Mouse (Mus musculus) forebrain, embryonic 15.5 days (tissue): ENCODE results near the gene Gm45062. TPM values are rescaled to one million over a fixed set of nuclear protein-coding genes. Genes with fewer than 3 reads are reported as not detected.

Experiments used
- ATAC-seq: fragments of 200-750 bp; cut with Nextera tagmentation; replicated peaks from 2 replicates; pipeline ENCODE4 v1.8.0; 2017; ENCODE audit warnings: mild to moderate bottlenecking, moderate TSS enrichment, moderate library complexity
- H3K27ac ChIP-seq: fragments of 300-500 bp; sonication (generic); replicated peaks from 2 replicates; pipeline ENCODE4 v1.5.1; 2015; ENCODE audit warnings: mild to moderate bottlenecking, inconsistent platforms
- H3K27me3 ChIP-seq: fragments of 300-500 bp; sonication (generic); 2 replicates; pipeline ENCODE4 v1.6.1; 2015; ENCODE audit warnings: inconsistent platforms
- H3K36me3 ChIP-seq: fragments of 300-500 bp; sonication (generic); 2 replicates; pipeline ENCODE4 v1.6.1; 2015; ENCODE audit warnings: mild to moderate bottlenecking, inconsistent platforms
- H3K4me1 ChIP-seq: fragments of 300-500 bp; sonication (generic); 2 replicates; pipeline ENCODE4 v1.6.1; 2015; ENCODE audit warnings: inconsistent platforms
- H3K4me2 ChIP-seq: fragments of 300-500 bp; sonication (generic); replicated peaks from 2 replicates; pipeline ENCODE4 v1.6.1; 2015; ENCODE audit warnings: mild to moderate bottlenecking, inconsistent platforms
- H3K4me3 ChIP-seq: fragments of 300-500 bp; sonication (generic); 2 replicates; pipeline ENCODE4 v1.5.1; 2015; ENCODE audit warnings: mild to moderate bottlenecking, inconsistent platforms
- H3K9ac ChIP-seq: fragments of 300-500 bp; sonication (generic); replicated peaks from 2 replicates; pipeline ENCODE4 v1.6.1; 2015; ENCODE audit warnings: mild to moderate bottlenecking, inconsistent platforms
- H3K9me3 ChIP-seq: fragments of 300-500 bp; sonication (generic); 2 replicates; pipeline ENCODE4 v1.6.1; 2016; ENCODE audit warnings: inconsistent platforms
- WGBS: fragments of 180-500 bp; shearing (Covaris S2); methylation state at CpG from one replicate; pipeline ENCODE4 v1.1.7; 2015; ENCODE audit warnings: mixed read lengths; 5-methylcytosine and 5-hydroxymethylcytosine counted together
- polyA plus RNA-seq: library from polyadenylated mRNA; unstranded; fragments of >200 nt; fragmentation: Nextera tagmentation; extraction: Ambion mirVana; gene quantifications from 2 replicates; pipeline ENCODE4 v1.2.1, GENCODE M21; 2015

Gene Gm45062
- polyA plus RNA-seq, 1 experiment from 2014 or later, result 21.8 TPM

DNA sequence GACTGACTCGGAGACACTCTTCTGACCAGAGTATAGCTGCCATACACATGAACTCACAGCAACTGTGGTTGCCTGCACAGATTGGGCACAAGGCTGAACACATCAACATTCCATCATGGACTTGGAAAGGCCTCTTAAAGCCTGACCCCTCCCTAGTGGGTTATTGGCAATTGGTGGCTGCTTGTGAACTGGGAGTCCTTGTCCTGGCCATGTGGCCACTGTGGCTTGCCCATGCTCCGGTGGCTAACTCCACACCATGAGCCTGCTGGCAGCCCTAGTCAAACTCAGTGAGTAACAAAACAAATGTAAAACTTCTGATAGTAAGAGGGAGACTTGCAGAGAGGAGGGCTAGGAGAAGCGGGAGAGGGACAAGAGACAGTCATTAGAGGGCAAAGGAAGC is 212.9 kb downstream of the Gm45062 start:
- Histone ChIP-seq H3K9me3 (no peaks in the 10 kb centered on the region), H3K4me2 (no peak overlapping the region), H3K4me3 (no peak overlapping the region), H3K36me3 (no peaks in the 10 kb centered on the region), H3K4me1 (peaks cover 9% of the 10 kb centered on the region), H3K27ac (no peak overlapping the region), H3K9ac (no peak overlapping the region), H3K27me3 (no peaks in the 10 kb centered on the region)
- no peak for ATAC-seq
- 87% methylated on average over 3 of the region's 3 CpGs for WGBS

DNA sequence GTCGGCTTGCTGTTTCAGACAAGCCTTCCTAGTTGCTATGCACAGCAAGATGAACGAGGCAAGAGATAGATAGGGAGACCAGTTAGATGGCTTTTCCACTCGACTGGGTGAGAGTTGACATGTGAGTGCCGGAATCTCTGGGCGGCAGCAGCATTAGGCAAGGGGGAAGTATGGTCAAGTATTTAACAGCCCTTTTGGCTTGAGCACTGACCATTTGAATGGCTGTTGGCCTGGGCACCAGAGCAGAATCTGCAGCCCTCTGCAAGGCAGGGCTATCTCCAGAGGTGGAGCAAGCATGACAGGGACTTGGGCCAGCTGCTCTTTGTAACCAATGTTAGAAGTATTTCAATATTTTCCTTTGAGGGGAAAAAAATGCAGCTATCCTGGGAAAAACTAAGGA is 213.7 kb downstream of the Gm45062 start:
- Histone ChIP-seq H3K4me1 (0 out of 2 replicates have a peak, but pooled peaks cover 2% of the 10 kb centered on the region), H3K27me3 (no peaks in the 10 kb centered on the region), H3K4me3 (no peak overlapping the region), H3K27ac (no peak overlapping the region), H3K36me3 (no peaks in the 10 kb centered on the region), H3K4me2 (no peak overlapping the region), H3K9ac (no peak overlapping the region), H3K9me3 (no peaks in the 10 kb centered on the region)
- no peak for ATAC-seq
- WGBS, result 84% methylated on average over 5 of the region's 5 CpGs

DNA sequence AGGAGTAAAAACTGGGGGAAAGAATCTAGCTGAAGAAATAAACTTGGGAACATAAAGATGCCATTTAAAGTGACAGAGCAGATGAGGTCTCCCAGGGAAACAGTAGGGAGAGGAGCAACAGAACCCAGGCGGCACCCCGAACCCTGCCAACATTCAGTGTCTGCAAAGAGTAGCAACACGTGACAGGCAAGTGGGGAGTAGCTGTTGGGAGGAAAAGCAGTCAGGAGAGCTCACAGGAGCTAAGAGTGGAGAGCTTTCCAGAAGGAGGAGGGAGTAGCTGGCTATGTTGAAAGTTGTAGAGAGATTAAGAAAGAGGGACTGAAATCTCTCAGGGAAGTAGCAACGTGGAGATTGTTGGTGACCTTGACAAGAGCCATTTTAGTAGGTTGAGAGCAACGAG is 214.2 kb downstream of the Gm45062 start:
- no peaks in the 10 kb centered on the region for H3K9me3 ChIP-seq
- H3K4me1 ChIP-seq, result no peaks in the 10 kb centered on the region
- H3K36me3 ChIP-seq, result no peaks in the 10 kb centered on the region
- no peaks in the 10 kb centered on the region for H3K27me3 ChIP-seq
- H3K4me2 ChIP-seq, result no peak overlapping the region
- 60% methylated on average over 5 of the region's 5 CpGs for WGBS
- no peak overlapping the region for H3K27ac ChIP-seq
- no peak overlapping the region for H3K4me3 ChIP-seq
- H3K9ac ChIP-seq, result no peak overlapping the region
- ATAC-seq, result peak; percentile 64; the same call in 1 of the 2 replicates

DNA sequence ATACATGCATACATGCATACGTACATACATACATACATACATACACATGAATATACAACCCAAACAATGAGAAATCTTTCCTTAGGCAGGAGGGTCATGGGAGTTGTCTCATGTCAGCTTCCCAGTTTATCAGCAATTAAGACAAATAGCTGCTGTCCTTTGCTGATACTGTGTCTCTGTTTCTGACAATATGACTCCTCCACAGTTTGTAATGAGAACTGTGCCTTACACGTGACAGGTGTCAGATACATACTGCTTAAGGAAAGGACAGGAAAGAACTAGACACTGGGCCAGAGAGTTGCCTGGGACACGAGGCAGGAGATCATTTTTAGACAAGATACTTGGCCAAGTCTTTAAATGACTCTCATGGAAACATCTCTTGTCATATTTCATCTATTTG is 215.1 kb downstream of the Gm45062 start:
- H3K27ac ChIP-seq, result no peak overlapping the region
- no peaks in the 10 kb centered on the region for H3K9me3 ChIP-seq
- ATAC-seq, result no peak
- H3K36me3 ChIP-seq, result no peaks in the 10 kb centered on the region
- H3K4me1 ChIP-seq, result no peaks in the 10 kb centered on the region
- no peaks in the 10 kb centered on the region for H3K27me3 ChIP-seq
- WGBS, result 82% methylated on average over 3 of the region's 3 CpGs
- H3K4me3 ChIP-seq, result no peak overlapping the region
- no peak overlapping the region for H3K4me2 ChIP-seq
- no peak overlapping the region for H3K9ac ChIP-seq

DNA sequence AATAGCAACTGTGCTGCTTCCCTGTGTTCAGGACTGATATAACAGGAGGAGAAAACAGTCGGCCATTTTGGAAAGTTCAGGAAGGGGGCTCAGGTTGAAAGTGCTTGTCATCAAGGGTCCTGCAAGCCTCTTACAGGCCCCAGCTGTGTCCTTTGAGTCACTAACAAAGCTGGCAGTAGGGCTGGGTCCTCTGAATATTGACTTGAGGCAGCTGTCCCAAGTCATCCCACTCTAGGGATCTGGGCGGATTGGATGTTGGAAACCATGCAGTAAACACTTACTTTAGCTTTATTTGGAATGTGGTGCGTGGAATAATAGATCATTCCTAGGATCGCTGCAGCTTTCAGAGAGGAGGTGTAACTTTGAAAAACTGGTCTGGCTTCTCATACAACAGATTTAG is 215.6 kb downstream of the Gm45062 start:
- H3K27ac ChIP-seq, result no peak overlapping the region
- H3K9me3 ChIP-seq, result no peaks in the 10 kb centered on the region
- no peak overlapping the region for H3K4me2 ChIP-seq
- no peaks in the 10 kb centered on the region for H3K4me1 ChIP-seq
- no peaks in the 10 kb centered on the region for H3K27me3 ChIP-seq
- H3K36me3 ChIP-seq, result no peaks in the 10 kb centered on the region
- no peak overlapping the region for H3K9ac ChIP-seq
- H3K4me3 ChIP-seq, result no peak overlapping the region
- 90% methylated on average over 4 of the region's 4 CpGs for WGBS
- no peak for ATAC-seq

DNA sequence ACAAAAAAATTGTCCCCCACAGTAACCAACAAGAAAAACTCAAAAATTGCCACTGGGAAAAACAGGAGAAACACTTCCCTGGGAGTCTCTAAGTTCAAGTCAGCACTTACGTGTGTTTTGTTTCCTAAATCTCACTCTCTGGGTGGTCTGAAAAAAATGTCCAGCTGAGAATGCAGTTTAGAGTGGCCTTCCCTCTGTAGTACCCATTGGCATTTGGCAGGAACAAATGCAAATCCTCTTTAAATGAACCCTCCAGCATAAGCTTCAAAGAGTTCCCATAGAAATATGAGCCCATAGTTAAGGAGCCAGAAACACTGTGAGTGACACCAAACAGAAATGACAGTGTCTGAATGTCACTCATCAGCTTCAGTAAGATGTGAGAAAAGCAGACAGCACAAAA is 219.9 kb downstream of the Gm45062 start:
- 23% methylated on average over 1 of the region's 1 CpGs for WGBS
- no peaks in the 10 kb centered on the region for H3K4me1 ChIP-seq

DNA sequence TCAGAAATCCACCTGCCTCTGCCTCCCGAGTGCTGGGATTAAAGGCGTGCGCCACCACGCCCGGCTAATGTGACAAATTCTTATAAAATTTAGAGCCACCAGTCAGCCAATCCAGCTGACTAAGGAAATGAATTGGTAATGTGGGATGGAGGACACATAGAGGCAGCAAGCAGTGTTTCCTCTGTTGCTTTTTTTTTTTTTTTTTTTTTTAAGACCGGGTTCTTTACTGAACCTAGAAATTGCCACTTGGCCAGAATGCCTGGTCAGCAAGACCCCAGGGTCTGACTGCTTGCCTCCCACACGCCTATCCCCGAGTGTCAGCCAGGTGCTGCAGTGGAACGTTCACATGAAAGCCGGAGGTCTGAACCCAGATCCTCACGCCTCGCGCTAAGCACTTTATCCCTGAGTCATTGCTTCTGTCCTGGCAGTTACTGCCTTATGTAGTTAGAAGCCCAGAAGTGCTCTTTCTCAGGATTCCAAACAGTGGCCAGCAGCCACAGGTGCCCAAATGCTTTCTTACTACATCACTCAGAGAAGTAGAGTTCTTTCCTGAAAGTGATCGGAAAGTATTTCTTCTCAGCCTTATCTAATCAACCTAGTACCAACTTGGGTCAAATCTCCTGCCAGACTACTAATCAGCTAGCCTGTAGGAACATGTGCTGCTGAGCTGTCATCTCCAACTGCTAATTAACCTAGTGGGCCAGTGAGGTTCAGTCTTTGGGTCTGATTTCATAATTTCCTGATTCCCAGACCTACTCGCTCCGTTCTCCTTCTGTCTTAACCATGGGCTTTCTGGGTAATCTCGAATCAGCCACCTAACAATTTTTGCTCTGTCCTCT is 225.4 kb downstream of the Gm45062 start:
- WGBS, result 95% methylated on average over 17 of the region's 17 CpGs
- Histone ChIP-seq H3K4me1 (peaks cover 14% of the 10 kb centered on the region), H3K9ac (no peak overlapping the region), H3K27ac (no peak overlapping the region), H3K4me2 (no peak overlapping the region), H3K9me3 (no peaks in the 10 kb centered on the region), H3K27me3 (no peaks in the 10 kb centered on the region), H3K4me3 (no peak overlapping the region), H3K36me3 (no peaks in the 10 kb centered on the region)
- no peak for ATAC-seq

More for the DNA sequence above, 219.9 kb downstream of the Gm45062 start:
- Histone ChIP-seq H3K27ac (no peak overlapping the region), H3K4me3 (no peak overlapping the region), H3K27me3 (no peaks in the 10 kb centered on the region), H3K9ac (no peak overlapping the region), H3K4me2 (no peak overlapping the region), H3K9me3 (no peaks in the 10 kb centered on the region), H3K36me3 (no peaks in the 10 kb centered on the region)
- no peak for ATAC-seq

DNA sequence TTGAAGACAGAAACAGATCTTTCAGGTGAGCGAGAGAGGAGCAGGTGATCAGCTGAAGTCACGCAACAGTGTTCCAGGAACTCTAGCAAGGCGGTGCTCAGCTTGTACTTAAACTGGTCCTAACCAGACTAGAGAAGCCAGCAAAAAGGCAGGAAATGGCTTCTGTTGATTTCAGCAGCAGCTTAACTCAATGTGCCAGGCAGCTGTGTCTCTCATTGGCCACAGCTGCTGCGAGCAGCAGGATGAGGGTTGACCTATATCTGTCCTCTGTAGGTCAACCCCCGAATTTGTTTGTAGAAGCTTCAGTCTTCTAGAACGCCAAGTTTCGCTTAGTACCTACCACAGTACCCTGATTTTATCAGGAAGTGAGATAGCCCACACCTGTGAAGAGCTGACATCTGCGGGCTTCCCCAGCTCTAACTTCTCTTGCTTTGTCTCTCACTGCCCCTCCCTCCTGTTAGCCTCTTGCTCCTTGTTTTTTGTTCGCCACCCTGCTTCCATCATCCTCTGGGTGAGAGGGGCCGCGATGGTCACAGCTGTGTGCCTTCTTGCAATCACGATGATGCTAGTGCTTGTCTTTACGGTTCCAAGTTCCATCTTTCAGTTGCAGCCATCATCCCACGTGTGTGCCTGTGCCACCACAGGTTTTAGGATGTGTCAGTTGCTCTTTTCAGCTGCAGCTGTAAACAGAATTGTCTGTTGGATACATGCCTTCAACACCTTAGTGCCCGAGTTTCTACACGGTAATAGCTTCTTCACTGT is 226.3 kb downstream of the Gm45062 start:
- no peak for ATAC-seq

DNA sequence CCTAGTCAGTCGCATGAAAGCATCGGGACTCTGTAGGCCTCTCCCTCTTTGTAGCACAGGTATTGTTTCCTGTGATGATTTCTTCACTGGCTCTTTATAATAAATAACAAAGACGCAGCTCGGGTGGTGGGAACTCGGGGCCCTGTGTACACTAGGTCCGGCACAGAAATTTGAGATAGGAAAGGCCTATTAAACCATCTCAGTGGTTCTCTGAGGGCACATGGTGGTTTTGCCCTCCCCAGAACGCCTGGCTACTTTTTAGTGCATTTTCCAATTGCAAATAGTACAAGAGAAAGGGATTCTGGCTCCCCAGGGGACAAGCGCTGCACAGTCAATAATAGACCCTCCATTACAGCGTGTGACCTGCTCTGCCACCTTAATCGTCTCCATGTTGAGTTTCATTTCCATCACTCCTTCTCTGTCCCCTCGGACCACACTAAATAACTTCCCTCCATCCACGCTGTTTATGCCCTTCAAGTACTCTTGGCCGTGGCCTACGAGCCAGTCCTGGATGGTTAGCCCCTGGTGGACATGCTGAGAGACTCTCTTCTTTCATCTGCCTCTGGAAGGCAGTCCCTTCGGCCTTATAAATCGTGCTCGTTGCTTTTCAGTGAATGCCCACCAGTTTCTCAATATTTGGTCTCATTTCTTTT is 227.3 kb downstream of the Gm45062 start:
- ATAC-seq, result no peak; the same call in 1 of the 2 replicates
- Histone ChIP-seq H3K27ac (no peak overlapping the region), H3K4me2 (no peak overlapping the region)

More for the DNA sequence above, 226.3 kb downstream of the Gm45062 start:
- H3K4me2 ChIP-seq, result no peak overlapping the region
- 90% methylated on average over 16 of the region's 16 CpGs for WGBS
- no peaks in the 10 kb centered on the region for H3K36me3 ChIP-seq
- peaks cover 14% of the 10 kb centered on the region for H3K4me1 ChIP-seq
- H3K27me3 ChIP-seq, result no peaks in the 10 kb centered on the region
- no peak overlapping the region for H3K9ac ChIP-seq
- no peak overlapping the region for H3K27ac ChIP-seq
- no peak overlapping the region for H3K4me3 ChIP-seq
- H3K9me3 ChIP-seq, result no peaks in the 10 kb centered on the region

DNA sequence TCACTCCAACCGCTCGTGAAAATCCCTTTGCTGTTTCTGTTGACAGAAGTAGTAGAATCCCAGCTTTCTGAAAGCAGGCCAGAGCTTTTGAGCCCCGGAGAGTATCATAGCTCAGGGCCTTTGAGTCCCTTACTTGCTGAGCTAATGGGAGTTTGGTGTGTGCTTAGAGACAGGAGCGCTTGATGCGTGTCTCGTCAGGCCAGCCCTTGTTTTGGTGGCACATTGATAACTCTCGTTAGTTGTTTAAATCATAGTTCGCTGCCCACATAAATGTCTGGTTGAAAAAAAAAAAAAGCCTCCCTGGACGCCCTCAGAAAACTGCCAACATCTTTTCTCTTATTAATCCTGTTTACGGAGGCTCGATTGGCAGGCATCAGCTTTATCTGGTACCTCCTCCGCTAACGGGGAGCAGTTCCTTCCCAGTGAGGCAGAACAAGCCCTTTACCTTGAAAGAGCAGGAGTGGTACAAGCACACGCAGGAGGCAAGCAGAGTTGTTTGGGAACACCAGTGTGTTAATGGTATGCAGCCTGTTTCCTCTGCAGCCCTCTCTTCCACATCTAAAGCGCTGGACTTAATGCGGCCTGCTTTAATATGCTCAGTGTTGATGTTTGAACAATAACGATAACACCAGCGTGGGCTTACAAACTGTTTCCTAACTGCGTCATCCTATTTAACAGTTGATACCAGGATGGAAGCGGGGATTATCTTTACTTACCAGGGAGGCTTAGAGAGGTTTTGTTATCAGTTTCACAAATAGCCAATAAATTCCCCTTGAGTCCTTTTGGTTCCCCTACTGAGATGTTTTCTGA is 228.0 kb downstream of the Gm45062 start:
- Histone ChIP-seq H3K9me3 (no peaks in the 10 kb centered on the region), H3K27ac (no peak overlapping the region), H3K4me2 (peak overlapping the region; percentile 8; the same call in 1 of the 2 replicates), H3K4me3 (no peak overlapping the region), H3K4me1 (peaks cover 14% of the 10 kb centered on the region), H3K27me3 (no peaks in the 10 kb centered on the region), H3K9ac (no peak overlapping the region), H3K36me3 (no peaks in the 10 kb centered on the region)
- no peak; the same call in 1 of the 2 replicates for ATAC-seq
- WGBS, result 25% methylated on average over 20 of the region's 20 CpGs

More for the DNA sequence above, 227.3 kb downstream of the Gm45062 start:
- H3K9ac ChIP-seq, result no peak overlapping the region
- 66% methylated on average over 17 of the region's 17 CpGs for WGBS
- no peaks in the 10 kb centered on the region for H3K36me3 ChIP-seq
- H3K4me1 ChIP-seq, result peaks cover 14% of the 10 kb centered on the region
- H3K4me3 ChIP-seq, result no peak overlapping the region
- no peaks in the 10 kb centered on the region for H3K9me3 ChIP-seq
- no peaks in the 10 kb centered on the region for H3K27me3 ChIP-seq

DNA sequence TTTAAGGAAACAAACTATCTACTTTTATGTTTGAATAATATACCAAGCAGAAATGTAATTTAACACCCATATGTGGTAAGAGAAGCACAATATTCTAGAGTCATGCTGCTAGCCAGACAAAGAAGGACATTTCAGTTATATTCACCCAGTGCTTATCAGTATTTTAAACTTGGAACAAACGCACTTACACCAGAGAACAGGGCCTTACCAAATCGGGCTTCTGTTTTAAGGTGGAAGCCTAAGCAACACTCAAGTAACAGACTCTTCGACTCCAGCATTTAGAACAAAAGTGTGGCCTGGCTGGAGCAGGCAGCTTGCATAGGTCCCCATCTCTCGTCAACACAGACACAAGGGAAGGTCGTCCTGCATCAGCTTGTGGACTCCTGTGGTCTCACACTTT is 229.0 kb downstream of the Gm45062 start:
- 70% methylated on average over 5 of the region's 5 CpGs for WGBS
- H3K27ac ChIP-seq, result no peak overlapping the region
- no peaks in the 10 kb centered on the region for H3K36me3 ChIP-seq
- H3K4me3 ChIP-seq, result no peak overlapping the region
- no peak overlapping the region for H3K4me2 ChIP-seq
- H3K9me3 ChIP-seq, result no peaks in the 10 kb centered on the region
- no peak overlapping the region for H3K9ac ChIP-seq
- H3K4me1 ChIP-seq, result peaks cover 14% of the 10 kb centered on the region
- ATAC-seq, result no peak
- no peaks in the 10 kb centered on the region for H3K27me3 ChIP-seq
